Mouse (Mus musculus) lung, postnatal 0 days (tissue): ENCODE measurements around the gene Pcsk6. TPM values are rescaled to one million over a fixed set of nuclear protein-coding genes. Genes with fewer than 3 reads are reported as not detected.
A peak's percentile ranks its signal among the peaks of the same experiment; 100 is the strongest.

ENCODE experiments used
- ATAC-seq: fragments of 200-750 bp; cut with Nextera tagmentation; 2 replicates; pipeline ENCODE4 v1.8.0; 2017; ENCODE audit warnings: moderate library complexity
- DNase-seq: peaks from one replicate; pipeline ENCODE4 v3.0.0-alpha.2; 2016; ENCODE audit warnings: low spot score
- H3K27ac ChIP-seq: fragments of 300-500 bp; sonication (generic); 2 replicates; pipeline ENCODE4 v1.5.1; 2014; ENCODE audit warnings: antibody characterized with exemption, mild to moderate bottlenecking, low read length, mixed read lengths
- H3K27me3 ChIP-seq: fragments of 300-500 bp; sonication (generic); replicated peaks from 2 replicates; pipeline ENCODE4 v1.6.1; 2014; ENCODE audit warnings: low read length, mixed read lengths; ENCODE audit not compliant: insufficient read depth
- H3K36me3 ChIP-seq: fragments of 300-500 bp; sonication (generic); 2 replicates; pipeline ENCODE4 v1.6.1; 2014; ENCODE audit warnings: low read length, mixed read lengths; ENCODE audit not compliant: insufficient read depth
- H3K4me1 ChIP-seq: fragments of 300-500 bp; sonication (generic); 2 replicates; pipeline ENCODE4 v1.6.1; 2014; ENCODE audit warnings: antibody characterized with exemption, low read depth, low read length, mixed read lengths; ENCODE audit not compliant: insufficient read depth
- H3K4me2 ChIP-seq: fragments of 300-500 bp; sonication (generic); replicated peaks from 2 replicates; pipeline ENCODE4 v1.6.1; 2014; ENCODE audit warnings: low read depth, mild to moderate bottlenecking, low read length, moderate library complexity, mixed read lengths
- H3K4me3 ChIP-seq: fragments of 300-500 bp; sonication (generic); 2 replicates; pipeline ENCODE4 v1.5.1; 2014; ENCODE audit warnings: low read depth, low read length
- H3K9ac ChIP-seq: fragments of 300-500 bp; sonication (generic); replicated peaks from 2 replicates; pipeline ENCODE4 v1.6.1; 2014; ENCODE audit warnings: low read depth, mild to moderate bottlenecking
- H3K9me3 ChIP-seq: fragments of 300-500 bp; sonication (generic); 2 replicates; pipeline ENCODE4 v1.6.1; 2016; ENCODE audit warnings: low read length, mixed read lengths
- CTCF ChIP-seq: IDR thresholded peaks from 2 replicates; pipeline ENCODE4 v1.5.1; 2016; ENCODE audit warnings: antibody characterized with exemption, mild to moderate bottlenecking
- EP300 ChIP-seq: IDR thresholded peaks from 2 replicates; pipeline ENCODE4 v1.6.1; 2016; ENCODE audit warnings: antibody characterized with exemption, mild to moderate bottlenecking, control low read depth
- WGBS: fragments of 180-500 bp; shearing (Covaris S2); extraction: QIAGEN DNeasy Blood & Tissue Kit; methylation state at CpG from one replicate; pipeline ENCODE4 v1.1.7; 2014; 5-methylcytosine and 5-hydroxymethylcytosine counted together
- polyA plus RNA-seq: library from polyadenylated mRNA; unstranded; fragments of >200 nt; fragmentation: Nextera tagmentation; extraction: Ambion mirVana; gene quantifications from 2 replicates; pipeline ENCODE4 v1.2.1, GENCODE M21; 2015

Gene Pcsk6
- polyA plus RNA-seq, 1 experiment from 2014 or later: 1.4 TPM

- DNase-seq (no peak), ATAC-seq (no peak)
- Histone ChIP-seq H3K9ac (no peak overlapping the region), H3K36me3 (no peaks in the 10 kb centered on the region), H3K4me2 (no peak overlapping the region), H3K4me3 (no peak overlapping the region), H3K27ac (no peak overlapping the region), H3K27me3 (no peaks in the 10 kb centered on the region), H3K9me3 (no peaks in the 10 kb centered on the region), H3K4me1 (no peaks in the 10 kb centered on the region)
- 70% methylated on average over 5 of the region's 5 CpGs for WGBS
- TF ChIP-seq CTCF: no peak
- no peak for TF ChIP-seq EP300
These were observed 8.7 kb downstream of the Pcsk6 start for GRCm38 (mm10) chr7:65870227-65870626.

GRCm38 (mm10) chr7:65870928-65871580 lies 9.5 kb downstream of the Pcsk6 start:
- 63% methylated on average over 10 of the region's 10 CpGs for WGBS
- H3K4me2 ChIP-seq: no peak overlapping the region

GRCm38 (mm10) chr7:65871851-65872250 lies 10.3 kb downstream of the Pcsk6 start:
- Histone ChIP-seq H3K9me3 (no peaks in the 10 kb centered on the region), H3K9ac (no peak overlapping the region), H3K4me1 (no peaks in the 10 kb centered on the region), H3K4me3 (no peak overlapping the region), H3K4me2 (no peak overlapping the region), H3K36me3 (no peaks in the 10 kb centered on the region), H3K27ac (no peak overlapping the region), H3K27me3 (no peaks in the 10 kb centered on the region)
- no peak for ATAC-seq
- TF ChIP-seq CTCF: no peak
- TF ChIP-seq EP300: no peak
- WGBS: 84% methylated on average over 2 of the region's 2 CpGs
- no peak for DNase-seq

More at GRCm38 (mm10) chr7:65870928-65871580, 9.5 kb downstream of the Pcsk6 start:
- Histone ChIP-seq H3K9me3 (no peaks in the 10 kb centered on the region), H3K36me3 (no peaks in the 10 kb centered on the region), H3K9ac (no peak overlapping the region), H3K4me1 (no peaks in the 10 kb centered on the region), H3K27me3 (no peaks in the 10 kb centered on the region), H3K27ac (no peak overlapping the region), H3K4me3 (no peak overlapping the region)
- TF ChIP-seq CTCF: no peak
- no peak for TF ChIP-seq EP300
- ATAC-seq: no peak
- no peak for DNase-seq

GRCm38 (mm10) chr7:65873176-65873845 lies 11.8 kb downstream of the Pcsk6 start:
- H3K27me3 ChIP-seq: no peaks in the 10 kb centered on the region
- no peak overlapping the region for H3K27ac ChIP-seq
- TF ChIP-seq CTCF (no peak), EP300 (no peak)
- no peaks in the 10 kb centered on the region for H3K36me3 ChIP-seq
- H3K9ac ChIP-seq: no peak overlapping the region
- 73% methylated on average over 6 of the region's 6 CpGs for WGBS
- no peak overlapping the region for H3K4me2 ChIP-seq
- DNase-seq: no peak
- no peaks in the 10 kb centered on the region for H3K4me1 ChIP-seq
- H3K9me3 ChIP-seq: no peaks in the 10 kb centered on the region
- H3K4me3 ChIP-seq: no peak overlapping the region
- ATAC-seq: peak; percentile 38; the same call in 1 of the 2 replicates

GRCm38 (mm10) chr7:65873902-65874301 lies 12.4 kb downstream of the Pcsk6 start:
- TF ChIP-seq CTCF: no peak
- no peak for TF ChIP-seq EP300

GRCm38 (mm10) chr7:65876596-65876995 lies 15.1 kb downstream of the Pcsk6 start:
- no peak for TF ChIP-seq EP300
- ATAC-seq (no peak), DNase-seq (no peak)
- Histone ChIP-seq H3K9me3 (no peaks in the 10 kb centered on the region), H3K4me2 (no peak overlapping the region), H3K9ac (no peak overlapping the region), H3K4me3 (no peak overlapping the region), H3K27me3 (no peaks in the 10 kb centered on the region), H3K4me1 (no peaks in the 10 kb centered on the region; the same call in 1 of the 2 replicates), H3K27ac (no peak overlapping the region), H3K36me3 (no peaks in the 10 kb centered on the region)
- WGBS: 72% methylated on average over 3 of the region's 3 CpGs

More at GRCm38 (mm10) chr7:65873902-65874301, 12.4 kb downstream of the Pcsk6 start:
- Histone ChIP-seq H3K36me3 (no peaks in the 10 kb centered on the region), H3K4me1 (no peaks in the 10 kb centered on the region), H3K27me3 (no peaks in the 10 kb centered on the region), H3K4me3 (no peak overlapping the region), H3K9ac (no peak overlapping the region), H3K27ac (no peak overlapping the region), H3K4me2 (no peak overlapping the region), H3K9me3 (no peaks in the 10 kb centered on the region)
- DNase-seq (no peak), ATAC-seq (no peak)
- WGBS: 62% methylated on average over 2 of the region's 2 CpGs
